Mouse (Mus musculus) MEL (cell line): ENCODE measurements at regions not wholly inside any gene's neighbourhood (a gene's known extent, or its start where the extent isn't known, plus 50 kb on each side); places are given as distances from the start of the nearest gene placed in this dataset.

ENCODE experiments used
- DNase-seq: peaks from one replicate; pipeline ENCODE4 v3.0.0; 2011; ENCODE audit warnings: low read depth, low spot score
- H3K27ac ChIP-seq: 2 replicates; pipeline ENCODE4 v1.5.1; 2012; ENCODE audit warnings: low read depth, mild to moderate bottlenecking, control low read depth, low read length, moderate library complexity; ENCODE audit not compliant: control insufficient read depth
- H3K27me3 ChIP-seq, 2 experiments: fragments of 150-350 bp in 1 of 2; sonication (generic) in 1 of 2; 2 replicates each; pipeline ENCODE4 v1.6.1; 2012; ENCODE audit warnings: low read length in 2 of 2, mild to moderate bottlenecking in 2 of 2, improper control_type of control experiment in 1 of 2, moderate library complexity in 1 of 2; ENCODE audit not compliant: insufficient read depth in 2 of 2, control insufficient read depth in 1 of 2
- H3K36me3 ChIP-seq, 2 experiments: 2 replicates each; pipeline ENCODE4 v1.6.1; 2012 to 2014; ENCODE audit warnings: low read length in 2 of 2, improper control_type of control experiment in 1 of 2, inconsistent platforms in 1 of 2, mild to moderate bottlenecking in 1 of 2; ENCODE audit not compliant: insufficient read depth in 2 of 2, control insufficient read depth in 1 of 2
- H3K4me1 ChIP-seq, 2 experiments: fragments of 150-350 bp in 1 of 2; sonication (generic) in 1 of 2; 2 replicates each; pipeline ENCODE4 v1.6.1; 2012; ENCODE audit warnings: low read length in 2 of 2, improper control_type of control experiment in 1 of 2, mild to moderate bottlenecking in 1 of 2; ENCODE audit not compliant: insufficient read depth in 2 of 2, control insufficient read depth in 1 of 2
- H3K4me3 ChIP-seq, 2 experiments: fragments of 150-350 bp in 1 of 2; sonication (generic) in 1 of 2; 2 replicates each; pipeline ENCODE4 v1.5.1; 2012; ENCODE audit warnings: low read depth in 2 of 2, low read length in 2 of 2, mild to moderate bottlenecking in 2 of 2, moderate library complexity in 2 of 2, control low read depth in 1 of 2, improper control_type of control experiment in 1 of 2; ENCODE audit not compliant: control insufficient read depth in 1 of 2, insufficient read depth in 1 of 2
- H3K79me2 ChIP-seq: 2 replicates; pipeline ENCODE4 v1.6.1; 2012; ENCODE audit warnings: mild to moderate bottlenecking, low read length, moderate library complexity; ENCODE audit not compliant: control insufficient read depth, poor library complexity, insufficient read depth
- H3K9ac ChIP-seq: 2 replicates; pipeline ENCODE4 v1.6.1; 2012; ENCODE audit warnings: low read depth, mild to moderate bottlenecking, control low read depth, low read length, moderate library complexity; ENCODE audit not compliant: control insufficient read depth, poor library complexity, severe bottlenecking
- H3K9me3 ChIP-seq: fragments of 150-350 bp; sonication (generic); replicated peaks from 2 replicates; pipeline ENCODE4 v1.6.1; 2012; ENCODE audit warnings: mild to moderate bottlenecking, low read length, improper control_type of control experiment, moderate library complexity; ENCODE audit not compliant: insufficient read depth
- CHD1 ChIP-seq: IDR thresholded peaks from 2 replicates; pipeline ENCODE4 v1.6.1; 2012; ENCODE audit warnings: low read depth, mild to moderate bottlenecking, inconsistent platforms, low read length, improper control_type of control experiment
- ELF1 ChIP-seq: IDR thresholded peaks from 2 replicates; pipeline ENCODE4 v1.6.1; 2014; ENCODE audit warnings: low read depth, mild to moderate bottlenecking, inconsistent platforms, low read length, improper control_type of control experiment, moderate library complexity
- ETS1 ChIP-seq: IDR thresholded peaks from 2 replicates; pipeline ENCODE4 v1.6.1; 2012; ENCODE audit warnings: low read depth, mild to moderate bottlenecking, inconsistent platforms, low read length, improper control_type of control experiment, moderate library complexity
- GABPA ChIP-seq: IDR thresholded peaks from 2 replicates; pipeline ENCODE4 v1.6.1; 2012; ENCODE audit warnings: low read depth, mild to moderate bottlenecking, inconsistent platforms, low read length, improper control_type of control experiment, moderate library complexity
- GATA1 ChIP-seq: IDR thresholded peaks from 2 replicates; pipeline ENCODE4 v1.6.1; 2011; ENCODE audit warnings: low read depth, low read length, improper control_type of control experiment
- JUND ChIP-seq: IDR thresholded peaks from 2 replicates; pipeline ENCODE4 v1.6.1; 2011; ENCODE audit warnings: low read depth, mild to moderate bottlenecking, improper control_type of control experiment, low read length
- KAT2A ChIP-seq: conservative IDR thresholded peaks from 2 replicates; pipeline ENCODE4 v1.6.1; 2012; ENCODE audit warnings: low read depth, low read length, improper control_type of control experiment, inconsistent platforms
- MAFK ChIP-seq: IDR thresholded peaks from 2 replicates; pipeline ENCODE4 v1.6.1; 2011; ENCODE audit warnings: low read depth, mild to moderate bottlenecking, low read length, improper control_type of control experiment, borderline replicate concordance
- MAX ChIP-seq: IDR thresholded peaks from 2 replicates; pipeline ENCODE4 v1.6.1; 2011; ENCODE audit warnings: low read length, improper control_type of control experiment
- MAZ ChIP-seq: IDR thresholded peaks from 2 replicates; pipeline ENCODE4 v1.6.1; 2012; ENCODE audit warnings: low read depth, mild to moderate bottlenecking, inconsistent platforms, low read length, improper control_type of control experiment
- MEF2A ChIP-seq: IDR thresholded peaks from 2 replicates; pipeline ENCODE4 v1.6.1; 2014; ENCODE audit warnings: low read depth, mild to moderate bottlenecking, inconsistent platforms, low read length, improper control_type of control experiment; ENCODE audit not compliant: poor library complexity, insufficient replicate concordance, severe bottlenecking; ENCODE audit errors: extremely low read depth
- NELFE ChIP-seq: IDR thresholded peaks from 2 replicates; pipeline ENCODE4 v1.6.1; 2011; ENCODE audit warnings: low read depth, low read length, improper control_type of control experiment
- POLR2A ChIP-seq, 2 experiments: IDR thresholded peaks; 2 replicates each; pipeline ENCODE4 v1.6.1; 2011 to 2012; ENCODE audit warnings: low read length in 2 of 2, mild to moderate bottlenecking in 2 of 2, control low read depth in 1 of 2, improper control_type of control experiment in 1 of 2, low read depth in 1 of 2, moderate library complexity in 1 of 2; ENCODE audit not compliant: control insufficient read depth in 1 of 2, insufficient read depth in 1 of 2, poor library complexity in 1 of 2
- POLR2AphosphoS5 ChIP-seq: IDR thresholded peaks from 2 replicates; pipeline ENCODE4 v1.6.1; 2012; ENCODE audit warnings: low read depth, borderline replicate concordance, mild to moderate bottlenecking, inconsistent platforms, low read length, moderate library complexity, mixed read lengths
- SIN3A ChIP-seq: IDR thresholded peaks from 2 replicates; pipeline ENCODE4 v1.6.1; 2012; ENCODE audit warnings: low read length, improper control_type of control experiment, inconsistent platforms
- SMC3 ChIP-seq: IDR thresholded peaks from 2 replicates; pipeline ENCODE4 v1.6.1; 2011; ENCODE audit warnings: low read depth, low read length, improper control_type of control experiment
- TBP ChIP-seq: IDR thresholded peaks from 2 replicates; pipeline ENCODE4 v1.8.0; 2011; ENCODE audit warnings: low read depth, low read length, improper control_type of control experiment
- TCF12 ChIP-seq: IDR thresholded peaks from 2 replicates; pipeline ENCODE4 v1.6.1; 2014; ENCODE audit warnings: low read depth, mild to moderate bottlenecking, inconsistent platforms, low read length, improper control_type of control experiment, moderate library complexity
- UBTF ChIP-seq: IDR thresholded peaks from 2 replicates; pipeline ENCODE4 v1.6.1; 2012; ENCODE audit warnings: low read depth, mild to moderate bottlenecking, inconsistent platforms, low read length, improper control_type of control experiment, moderate library complexity, borderline replicate concordance; ENCODE audit not compliant: insufficient read depth
- ZC3H11A ChIP-seq: IDR thresholded peaks from 2 replicates; pipeline ENCODE4 v1.6.1; 2012; ENCODE audit warnings: low read depth, mild to moderate bottlenecking, inconsistent platforms, low read length, improper control_type of control experiment
- ZKSCAN1 ChIP-seq: IDR thresholded peaks from 2 replicates; pipeline ENCODE4 v1.6.1; 2012; ENCODE audit warnings: low read depth, mild to moderate bottlenecking, inconsistent platforms, low read length, improper control_type of control experiment, moderate library complexity
- ZMIZ1 ChIP-seq: IDR thresholded peaks from 2 replicates; pipeline ENCODE4 v1.6.1; 2012; ENCODE audit warnings: low read depth, mild to moderate bottlenecking, inconsistent platforms, low read length, improper control_type of control experiment, moderate library complexity
- ZNF384 ChIP-seq: IDR thresholded peaks from 2 replicates; pipeline ENCODE4 v1.6.1; 2012; ENCODE audit warnings: low read depth, mild to moderate bottlenecking, inconsistent platforms, low read length, improper control_type of control experiment

GRCm38 (mm10) chr16:87102057-87102456 lies 251.9 kb upstream of the N6amt1 start:
- Histone ChIP-seq H3K79me2 (no peaks in the 10 kb centered on the region), H3K9ac (no peak overlapping the region), H3K4me3 (no peak overlapping the region), H3K36me3 (no peaks in the 10 kb centered on the region), H3K9me3 (no peaks in the 10 kb centered on the region), H3K27ac (no peak overlapping the region), H3K4me1 (no peaks in the 10 kb centered on the region), H3K27me3 (no peaks in the 10 kb centered on the region)
- TF ChIP-seq SIN3A = no peak
- TF ChIP-seq ZNF384 = no peak
- no peak for TF ChIP-seq GATA1
- no peak for TF ChIP-seq ZMIZ1
- no peak for TF ChIP-seq POLR2A (IDR thresholded peaks at IDR 0.05; ENCODE audit: control insufficient read depth in 1 of 2, insufficient read depth in 1 of 2, low read depth in 1 of 2, low read length in 2 of 2, poor library complexity in 1 of 2)
- TF ChIP-seq MAX = no peak
- no peak for TF ChIP-seq MEF2A
- no peak for TF ChIP-seq ZC3H11A
- no peak for TF ChIP-seq KAT2A
- TF ChIP-seq CHD1 = no peak
- no peak for TF ChIP-seq SMC3
- no peak for TF ChIP-seq MAFK
- TF ChIP-seq POLR2AphosphoS5 = no peak
- no peak for TF ChIP-seq ELF1
- no peak for DNase-seq

GRCm38 (mm10) chr16:87092011-87092410 lies 262.0 kb upstream of the N6amt1 start:
- Histone ChIP-seq H3K4me3 (no peak overlapping the region), H3K9me3 (no peaks in the 10 kb centered on the region)

DNA sequence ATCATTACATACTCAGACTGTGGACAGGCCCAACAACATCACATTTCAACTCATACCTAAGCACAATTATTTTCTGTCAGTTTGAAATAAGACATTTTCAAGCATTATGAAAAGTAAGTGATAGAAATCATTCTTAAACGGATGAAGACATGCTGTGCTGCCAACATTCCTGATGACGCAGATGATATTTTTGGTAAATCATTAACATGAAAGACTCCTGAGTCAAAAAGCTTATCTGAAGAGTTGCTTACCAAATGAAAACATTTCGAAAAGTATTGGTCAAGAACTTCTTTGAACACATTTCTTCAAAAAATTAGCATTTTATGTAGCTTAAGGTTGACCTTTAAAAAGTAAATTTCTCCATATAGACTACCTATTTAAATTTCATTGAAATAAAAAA lies 264.7 kb upstream of the N6amt1 start:
- Histone ChIP-seq H3K27me3 (no peaks in the 10 kb centered on the region), H3K9ac (no peak overlapping the region), H3K9me3 (no peaks in the 10 kb centered on the region), H3K36me3 (no peaks in the 10 kb centered on the region), H3K4me1 (no peaks in the 10 kb centered on the region), H3K27ac (no peak overlapping the region), H3K79me2 (no peaks in the 10 kb centered on the region), H3K4me3 (no peak overlapping the region)
- TF ChIP-seq MAZ (no peak), GABPA (no peak), SMC3 (no peak), JUND (no peak), UBTF (no peak), TBP (no peak)
- no peak for DNase-seq

More at GRCm38 (mm10) chr16:87092011-87092410, 262.0 kb upstream of the N6amt1 start:
- Histone ChIP-seq H3K27ac (no peak overlapping the region), H3K36me3 (no peaks in the 10 kb centered on the region), H3K27me3 (no peaks in the 10 kb centered on the region), H3K9ac (no peak overlapping the region), H3K79me2 (no peaks in the 10 kb centered on the region), H3K4me1 (no peaks in the 10 kb centered on the region)
- TF ChIP-seq MAZ (no peak), KAT2A (no peak), MAX (no peak), ZKSCAN1 (no peak), NELFE (no peak), TCF12 (no peak), MEF2A (no peak), ETS1 (no peak)
- no peak for DNase-seq
